Mouse (Mus musculus) right cerebral cortex, postnatal 4 days (tissue): ENCODE results near the gene Mef2a.

Source experiments
- DNase-seq: peaks from one replicate; pipeline ENCODE4 v3.0.0-alpha.2; 2022

Mef2a gene

GRCm38 (mm10) chr7:67372729-67373583 lies at the start of gene Mef2a:
Gene Mef2a (minus strand): TSS chr7:67372858.
- peak; percentile 97 for DNase-seq

DNA sequence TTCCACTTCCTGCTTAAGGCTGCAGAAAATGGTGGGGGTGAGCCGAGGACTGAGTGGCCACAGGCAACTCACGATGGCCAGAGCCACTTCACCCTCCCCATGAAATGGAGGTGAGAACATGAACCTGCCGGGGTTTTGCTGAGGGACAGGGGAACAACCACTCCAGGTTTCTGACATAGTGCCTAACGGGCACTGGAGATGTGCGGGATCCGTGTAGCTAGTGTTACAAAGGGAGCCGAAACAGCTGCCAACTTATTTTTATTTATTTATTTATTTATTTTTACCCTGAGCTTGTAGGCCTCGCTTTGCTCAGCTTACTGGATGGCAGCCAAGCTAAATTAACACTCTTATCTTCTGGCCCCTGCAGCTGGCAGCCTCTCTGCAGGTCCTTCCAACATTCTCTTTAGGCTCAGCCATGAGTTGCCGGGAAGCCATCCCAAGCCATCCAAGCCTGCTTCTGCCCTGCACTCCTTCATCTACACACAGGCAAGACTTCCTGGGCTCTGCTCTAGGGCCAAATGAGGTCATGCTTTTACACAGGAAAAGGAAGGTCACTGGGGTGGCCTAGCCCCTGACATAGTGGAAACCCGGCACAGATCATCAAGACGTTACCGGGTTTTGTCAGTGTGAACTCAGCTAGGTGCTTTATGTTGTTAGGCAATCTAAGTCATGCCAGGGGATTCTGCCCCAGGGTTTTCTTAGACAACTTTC lies 49.0 kb upstream of the Mef2a start:
- DNase-seq, result peak; percentile 40

GRCm38 (mm10) chr7:67421088-67421475 lies 48.4 kb upstream of the Mef2a start:
- no peak for DNase-seq

DNA sequence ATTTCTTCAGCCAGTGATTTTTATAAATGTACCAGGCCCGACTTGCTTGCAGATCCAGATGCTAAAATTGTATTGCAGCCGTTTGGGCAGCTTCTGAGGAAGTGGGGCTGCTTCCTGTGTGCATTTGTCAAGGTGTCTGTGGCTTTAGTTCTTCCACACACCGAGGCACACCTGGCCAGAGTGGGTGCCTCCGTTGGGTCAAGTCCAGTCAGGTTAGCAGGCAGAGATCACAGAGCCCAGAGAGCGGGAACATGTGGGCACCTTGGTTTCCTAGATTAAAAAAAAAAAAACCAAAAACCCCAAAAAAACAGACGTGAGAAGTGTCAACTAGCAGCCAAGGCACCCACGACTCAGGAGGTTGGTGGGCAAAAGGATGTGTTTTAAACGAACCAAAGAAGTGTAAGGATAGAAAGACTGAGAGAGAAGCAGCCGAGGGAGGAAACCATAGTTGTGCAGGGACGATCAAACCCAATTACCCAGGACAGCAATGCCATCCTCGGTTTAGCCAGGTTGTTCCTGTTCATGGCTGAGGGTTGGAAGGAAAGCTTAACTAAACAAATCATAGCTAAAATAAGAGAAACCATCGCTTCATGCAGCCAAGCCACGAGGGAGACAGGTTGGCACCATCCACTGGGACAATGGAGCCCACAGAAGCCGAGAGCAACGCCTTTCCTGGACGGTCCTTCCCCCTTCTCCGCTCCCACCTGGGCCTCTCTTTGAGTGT lies 47.1 kb upstream of the Mef2a start:
- no peak for DNase-seq

GRCm38 (mm10) chr7:67418122-67418521 lies 45.5 kb upstream of the Mef2a start:
- DNase-seq, result no peak

DNA sequence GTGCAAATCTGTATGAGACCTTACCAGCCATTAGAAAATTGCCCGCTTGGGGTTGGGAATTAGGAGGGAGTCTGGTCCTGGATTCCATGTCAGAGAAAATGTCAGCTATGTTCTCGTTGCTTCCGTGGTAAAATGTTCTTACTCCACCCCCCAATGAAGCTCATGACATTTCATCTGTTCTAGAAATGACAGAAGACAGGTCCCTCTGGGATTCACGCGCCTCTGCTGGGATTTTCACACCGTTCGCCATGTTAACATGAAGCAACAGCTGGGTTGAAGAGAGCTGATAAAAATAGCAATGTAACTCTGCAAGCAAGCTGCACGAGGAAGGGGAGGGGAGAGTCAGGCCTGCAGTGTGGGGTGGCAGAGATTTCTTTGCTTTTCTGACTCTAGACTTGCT lies 42.1 kb upstream of the Mef2a start:
- no peak for DNase-seq

- no peak for DNase-seq
These were observed 40.0 kb upstream of the Mef2a start for GRCm38 (mm10) chr7:67412686-67413085.

DNA sequence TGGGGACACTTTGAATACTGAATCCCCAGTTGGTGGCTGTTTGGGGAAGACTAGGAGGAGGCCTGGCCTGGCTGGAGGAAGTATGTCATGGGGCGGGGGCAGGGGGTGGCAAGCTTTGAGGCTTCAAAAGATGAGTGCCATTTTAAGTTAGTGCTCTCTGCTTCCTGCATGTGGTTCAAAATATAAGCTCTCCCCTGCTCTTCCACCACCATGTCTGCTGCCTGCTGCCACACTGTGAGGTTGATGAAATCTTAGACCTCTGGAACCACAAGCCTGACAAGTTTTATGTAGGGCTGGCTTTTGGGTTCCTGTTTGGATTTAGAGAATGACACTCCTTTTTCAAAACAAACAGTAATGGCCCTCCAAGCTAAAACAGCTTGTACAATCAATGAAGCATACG lies 34.4 kb upstream of the Mef2a start:
- no peak for DNase-seq

DNA sequence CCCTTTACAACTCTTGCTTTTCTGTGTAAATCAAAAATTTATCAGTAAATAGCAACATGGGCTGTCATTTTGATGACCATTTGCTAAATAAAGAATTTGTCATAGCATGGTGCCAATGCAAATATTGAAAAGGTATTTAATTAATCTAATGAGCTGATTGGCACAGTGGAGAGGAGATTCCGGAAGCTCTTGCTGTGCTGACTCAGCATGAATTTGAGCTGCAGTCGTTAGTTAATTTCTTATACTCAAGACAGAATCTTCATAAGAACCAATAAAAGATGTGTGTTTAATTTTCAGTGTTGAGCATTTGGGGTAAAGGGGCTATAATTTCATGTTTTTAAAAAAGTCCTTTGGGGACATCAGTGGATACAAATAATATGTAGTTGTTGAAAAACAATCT lies 31.5 kb upstream of the Mef2a start:
- DNase-seq, result no peak

GRCm38 (mm10) chr7:67402353-67402752 lies 29.7 kb upstream of the Mef2a start:
- DNase-seq, result no peak

DNA sequence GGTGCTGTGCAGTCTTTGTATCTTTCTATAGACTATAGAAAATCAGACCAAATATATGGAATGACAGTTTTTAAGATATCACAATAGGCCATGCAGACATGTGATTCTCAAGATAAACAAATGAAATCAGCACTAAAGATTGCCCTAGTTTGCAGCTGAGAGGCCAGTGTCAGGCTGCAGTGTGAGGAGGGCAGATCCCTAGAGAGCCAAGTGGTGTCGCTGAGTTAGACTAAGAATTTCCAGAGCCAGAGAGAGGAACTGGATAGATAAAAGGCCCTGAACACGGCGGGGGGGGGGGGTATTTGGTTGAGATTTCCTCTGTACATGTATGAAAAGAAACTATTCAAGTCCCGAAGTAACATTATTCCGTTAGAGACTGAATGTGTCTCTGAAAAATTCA lies 28.7 kb upstream of the Mef2a start:
- DNase-seq, result no peak

DNA sequence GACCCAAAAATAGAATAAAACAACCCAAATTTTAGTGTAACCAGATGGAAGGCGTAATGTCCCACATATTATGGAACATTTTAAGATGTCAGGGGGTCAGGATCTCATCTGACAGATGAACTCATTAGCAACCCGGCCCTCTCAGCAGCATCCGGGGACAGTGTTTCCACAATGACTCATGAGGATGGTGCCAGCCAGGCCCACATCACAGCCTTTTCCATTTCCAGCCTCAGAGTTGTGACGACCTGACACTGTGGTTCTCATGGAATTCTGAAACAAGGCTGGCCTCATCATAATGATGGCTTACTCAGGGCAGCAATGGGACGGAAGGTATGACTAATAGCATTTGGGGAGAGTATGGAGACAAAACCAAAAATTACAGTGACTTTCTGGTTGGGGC lies 18.1 kb upstream of the Mef2a start:
- DNase-seq, result no peak

GRCm38 (mm10) chr7:67390095-67390494 lies 17.4 kb upstream of the Mef2a start:
- no peak for DNase-seq

GRCm38 (mm10) chr7:67384942-67385872 lies 12.5 kb upstream of the Mef2a start:
- DNase-seq, result no peak

- DNase-seq, result no peak
These were observed 7.8 kb upstream of the Mef2a start for GRCm38 (mm10) chr7:67380174-67381129.

GRCm38 (mm10) chr7:67376796-67377195 lies 4.1 kb upstream of the Mef2a start:
- DNase-seq, result no peak

DNA sequence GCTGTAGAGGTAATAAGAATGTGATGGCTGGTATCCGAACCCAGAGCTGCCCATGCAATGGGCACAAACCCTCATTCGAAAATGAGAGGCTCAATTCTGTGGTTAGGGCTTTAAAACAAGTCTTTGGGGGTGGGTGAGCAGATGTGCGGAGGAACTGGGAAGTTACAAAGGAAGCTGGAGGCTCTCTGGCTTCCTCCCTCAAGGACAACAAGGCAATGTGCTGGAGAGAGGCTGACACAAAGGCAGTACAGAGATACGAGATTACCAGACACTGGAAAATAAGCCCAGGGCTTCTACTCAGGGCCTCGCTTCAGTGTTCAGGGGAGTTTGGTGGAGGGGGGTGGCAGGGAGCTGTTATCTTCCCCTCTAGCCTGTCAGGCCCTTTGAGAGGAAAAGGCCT lies 1.3 kb upstream of the Mef2a start:
- DNase-seq, result no peak

GRCm38 (mm10) chr7:67373584-67373960 lies 914 bp upstream of the Mef2a start:
- no peak for DNase-seq

GRCm38 (mm10) chr7:67371891-67372672 lies 576 bp downstream of the Mef2a start:
- DNase-seq, result peak; percentile 49

DNA sequence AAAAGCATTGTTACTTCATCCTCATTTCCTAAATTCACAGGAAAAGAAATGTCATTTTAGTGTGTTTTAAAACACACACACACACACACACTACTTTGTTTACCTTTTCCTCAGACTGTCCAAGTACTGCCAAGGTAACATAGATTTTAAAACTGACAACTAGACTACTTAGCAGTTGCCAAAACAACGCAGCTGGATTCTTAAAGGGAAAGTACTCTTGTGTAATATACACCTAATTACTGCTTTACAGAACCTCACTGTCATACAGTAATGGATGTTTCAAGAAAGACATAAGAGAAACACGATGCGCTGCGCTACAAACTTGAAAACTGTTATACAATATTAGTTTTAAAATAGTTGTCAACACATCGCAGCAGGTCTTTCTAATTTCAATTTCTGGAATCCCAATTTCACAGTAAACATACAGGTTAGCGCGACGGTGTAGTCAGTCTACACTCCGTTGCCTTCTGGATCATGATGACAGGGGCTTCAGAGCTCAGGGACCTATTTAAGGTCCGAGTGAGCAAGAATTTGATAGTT lies 1.2 kb downstream of the Mef2a start:
- no peak for DNase-seq
